Mouse (Mus musculus): ENCODE measurements around the gene Stx5a.

DNA sequence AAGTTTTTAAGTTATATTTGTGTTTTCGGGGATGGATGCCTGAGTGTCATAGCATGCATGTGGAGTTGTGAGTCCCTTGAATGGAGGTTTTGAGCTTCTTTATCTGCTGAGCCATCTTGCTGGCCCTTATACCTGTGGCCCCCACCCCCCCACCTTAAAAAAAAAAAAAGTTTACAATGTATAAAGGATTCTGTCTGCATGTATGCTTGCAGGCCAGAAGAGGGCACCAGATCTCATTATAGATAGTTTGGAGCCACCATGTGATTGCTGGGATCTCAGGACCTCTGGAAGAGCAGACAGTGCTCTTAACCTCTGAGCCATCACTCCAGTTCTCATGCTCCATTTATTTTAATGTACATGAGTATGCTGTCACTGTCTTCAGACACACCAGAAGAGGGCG lies 6.2 kb downstream of the Stx5a start:
- TF ChIP-seq CTCF (IDR thresholded peaks at IDR 0.05; ENCODE audit: extremely low read depth, insufficient read depth, insufficient read length, insufficient replicate concordance): no peak
- no peak for TF ChIP-seq POLR2A (IDR thresholded peaks at IDR 0.05; ENCODE audit: low read depth, low read length)

Data from spleen, adult 2 months (tissue).